Mouse (Mus musculus): ENCODE results near the gene Serpina12. TPM values are rescaled to one million over a fixed set of nuclear protein-coding genes. Genes with fewer than 3 reads are reported as not detected.

Gene Serpina12
- total and polyA plus RNA-seq, 3 experiments: 0.04 TPM; not detected in 2

GRCm38 (mm10) chr12:103992945-103993344, 51.3 kb downstream of the Serpina12 start:
- Histone ChIP-seq H3K79me2 (ENCODE audit: control insufficient read depth, insufficient read depth, low read length, poor library complexity) (no peaks in the 10 kb centered on the region), H3K4me1 (ENCODE audit: control insufficient read depth in 1 of 2, insufficient read depth in 2 of 2, low read length in 2 of 2) (no peaks in the 10 kb centered on the region), H3K9ac (ENCODE audit: control insufficient read depth, low read depth, low read length, poor library complexity, severe bottlenecking) (no peak overlapping the region), H3K27me3 (ENCODE audit: control insufficient read depth in 1 of 2, insufficient read depth in 2 of 2, low read length in 2 of 2) (no peaks in the 10 kb centered on the region), H3K36me3 (ENCODE audit: control insufficient read depth in 1 of 2, insufficient read depth in 2 of 2, low read length in 2 of 2) (no peaks in the 10 kb centered on the region), H3K9me3 (replicated peaks; ENCODE audit: insufficient read depth, low read length) (no peaks in the 10 kb centered on the region), H3K27ac (ENCODE audit: control insufficient read depth, low read depth, low read length) (peak overlapping the region; percentile 31; the same call in 1 of the 2 replicates), H3K4me3 (ENCODE audit: control insufficient read depth in 1 of 2, insufficient read depth in 1 of 2, low read depth in 2 of 2, low read length in 2 of 2) (no peak overlapping the region)
- TF ChIP-seq ZKSCAN1 (IDR thresholded peaks at IDR 0.05; ENCODE audit: low read depth, low read length) (no peak), MYB (IDR thresholded peaks at IDR 0.05; ENCODE audit: low read depth, low read length) (no peak), MEF2A (IDR thresholded peaks at IDR 0.05; ENCODE audit: extremely low read depth, insufficient replicate concordance, low read depth, low read length, poor library complexity, severe bottlenecking) (no peak), MAZ (IDR thresholded peaks at IDR 0.05; ENCODE audit: low read depth, low read length) (no peak), EP300 (IDR thresholded peaks at IDR 0.05; ENCODE audit: low read depth in 1 of 2, low read length in 2 of 2) (no peak), RCOR1 (IDR thresholded peaks at IDR 0.05; ENCODE audit: low read depth, low read length) (no peak), MYC (IDR thresholded peaks at IDR 0.05; ENCODE audit: low read depth, low read length) (no peak), GATA1 (IDR thresholded peaks at IDR 0.05; ENCODE audit: low read depth, low read length) (no peak)
- DNase-seq (ENCODE audit: low read depth, low spot score): peak; percentile 40

DNA sequence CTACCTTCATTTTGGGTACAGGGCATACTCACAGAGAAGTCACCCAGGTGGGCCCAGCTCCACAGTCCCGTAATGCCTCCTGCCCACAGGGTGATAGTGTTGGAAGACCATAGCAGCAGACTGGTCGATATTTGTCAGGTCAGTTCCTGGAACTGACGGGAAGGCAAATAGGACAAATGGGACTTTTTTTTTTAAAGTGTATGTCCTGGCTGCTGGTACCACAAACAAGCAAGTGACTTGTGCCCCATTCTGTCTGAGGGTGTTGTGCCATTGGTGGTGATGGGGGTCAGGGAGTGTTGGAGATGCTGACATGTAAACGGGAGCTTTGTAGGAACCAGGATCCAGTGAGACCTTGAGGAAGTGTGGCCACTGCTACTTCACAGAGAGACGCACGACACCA, 54.4 kb downstream of the Serpina12 start, which contains the start of gene Serpina11:
TSS of gene Serpina11 (minus strand) at position 101 of the 400 bp plus-strand sequence.
- H3K27me3 ChIP-seq (ENCODE audit: control insufficient read depth in 1 of 2, insufficient read depth in 2 of 2, low read length in 2 of 2): no peaks in the 10 kb centered on the region
- H3K9ac ChIP-seq (ENCODE audit: control insufficient read depth, low read depth, low read length, poor library complexity, severe bottlenecking): no peak within 1 kb of the TSS
- TF ChIP-seq CTCF (IDR thresholded peaks at IDR 0.05 in 2 of 3, conservative IDR thresholded peaks at IDR 0.05 in 1 of 3; ENCODE audit: control insufficient read depth in 1 of 3, insufficient read depth in 1 of 3, low read depth in 2 of 3, low read length in 3 of 3, poor library complexity in 1 of 3, severe bottlenecking in 1 of 3): no peak
- TF ChIP-seq ETS1 (IDR thresholded peaks at IDR 0.05; ENCODE audit: low read depth, low read length): no peak
- no peak for TF ChIP-seq MYC (IDR thresholded peaks at IDR 0.05; ENCODE audit: low read depth, low read length)
- TF ChIP-seq ELF1 (IDR thresholded peaks at IDR 0.05; ENCODE audit: low read depth, low read length): no peak
- TF ChIP-seq E2F4 (IDR thresholded peaks at IDR 0.05; ENCODE audit: borderline replicate concordance, low read depth, low read length): no peak
- no peak for TF ChIP-seq ZNF384 (IDR thresholded peaks at IDR 0.05; ENCODE audit: low read depth, low read length)
- TF ChIP-seq GATA1 (IDR thresholded peaks at IDR 0.05; ENCODE audit: low read depth, low read length): no peak
- no peak for TF ChIP-seq MAFK (IDR thresholded peaks at IDR 0.05; ENCODE audit: borderline replicate concordance, low read depth, low read length)
- no peak for TF ChIP-seq CHD2 (IDR thresholded peaks at IDR 0.05; ENCODE audit: low read length)
- TF ChIP-seq JUND (IDR thresholded peaks at IDR 0.05; ENCODE audit: low read depth, low read length): no peak
- no peak for TF ChIP-seq EP300 (IDR thresholded peaks at IDR 0.05; ENCODE audit: low read depth in 1 of 2, low read length in 2 of 2)
- no peak for TF ChIP-seq POLR2A (IDR thresholded peaks at IDR 0.05; ENCODE audit: control insufficient read depth in 1 of 2, insufficient read depth in 1 of 2, low read depth in 1 of 2, low read length in 2 of 2, poor library complexity in 1 of 2)
- TF ChIP-seq NELFE (IDR thresholded peaks at IDR 0.05; ENCODE audit: low read depth, low read length): no peak
- TF ChIP-seq MAX (IDR thresholded peaks at IDR 0.05; ENCODE audit: low read length): no peak
- no peak for TF ChIP-seq MEF2A (IDR thresholded peaks at IDR 0.05; ENCODE audit: extremely low read depth, insufficient replicate concordance, low read depth, low read length, poor library complexity, severe bottlenecking)
- TF ChIP-seq NRF1 (IDR thresholded peaks at IDR 0.05; ENCODE audit: insufficient read depth, low read depth, low read length, poor library complexity, severe bottlenecking): no peak
- no peak for TF ChIP-seq CHD1 (IDR thresholded peaks at IDR 0.05; ENCODE audit: low read depth, low read length)
- H3K79me2 ChIP-seq (ENCODE audit: control insufficient read depth, insufficient read depth, low read length, poor library complexity): no peaks in the 10 kb centered on the region
- H3K36me3 ChIP-seq (ENCODE audit: control insufficient read depth in 1 of 2, insufficient read depth in 2 of 2, low read length in 2 of 2): no peaks in the 10 kb centered on the region
- no peak within 1 kb of the TSS for H3K4me3 ChIP-seq (ENCODE audit: control insufficient read depth in 1 of 2, insufficient read depth in 1 of 2, low read depth in 2 of 2, low read length in 2 of 2)
- H3K9me3 ChIP-seq (replicated peaks; ENCODE audit: insufficient read depth, low read length): no peaks in the 10 kb centered on the region
- DNase-seq (ENCODE audit: low read depth, low spot score): no peak
- no peaks in the 10 kb centered on the region for H3K4me1 ChIP-seq (ENCODE audit: control insufficient read depth in 1 of 2, insufficient read depth in 2 of 2, low read length in 2 of 2)
- no peak within 1 kb of the TSS for H3K27ac ChIP-seq (ENCODE audit: control insufficient read depth, low read depth, low read length)
